Mouse (Mus musculus) myocyte (in vitro differentiated cells): ENCODE data around the gene Cfap73. TPM values are rescaled to one million over a fixed set of nuclear protein-coding genes. Genes with fewer than 3 reads are reported as not detected.

Experiments
- H3K27me3 ChIP-seq: one replicate; pipeline ENCODE4 v1.6.1; 2011; ENCODE audit not compliant: control insufficient read depth, insufficient read depth, insufficient read length
- H3K36me3 ChIP-seq: one replicate; pipeline ENCODE4 v1.6.1; 2011; ENCODE audit not compliant: control insufficient read depth, insufficient read depth
- H3K4me2 ChIP-seq: one replicate; pipeline ENCODE4 v1.6.1; 2011; ENCODE audit warnings: low read depth, control low read depth
- H3K4me3 ChIP-seq: one replicate; pipeline ENCODE4 v1.5.1; 2011; ENCODE audit warnings: mild to moderate bottlenecking, control low read depth, moderate library complexity
- H3K79me2 ChIP-seq: one replicate; pipeline ENCODE4 v1.6.1; 2011; ENCODE audit not compliant: control insufficient read depth, insufficient read depth
- H3ac ChIP-seq: one replicate; pipeline ENCODE4 v1.6.1; 2011; ENCODE audit not compliant: control insufficient read depth, insufficient read length
- CEBPB ChIP-seq: IDR thresholded peaks from 2 replicates; pipeline ENCODE4 v1.6.1; 2011; ENCODE audit warnings: mild to moderate bottlenecking, moderate library complexity; ENCODE audit not compliant: poor library complexity, insufficient read depth, severe bottlenecking
- E2F4 ChIP-seq: IDR thresholded peaks from one replicate; pipeline ENCODE4 v1.6.1; 2011; ENCODE audit warnings: mild to moderate bottlenecking, control low read depth, moderate library complexity; ENCODE audit not compliant: insufficient read depth
- MAX ChIP-seq: IDR thresholded peaks from one replicate; pipeline ENCODE4 v1.6.1; 2011; ENCODE audit warnings: low read depth, mild to moderate bottlenecking, control low read depth
- MYOD1 ChIP-seq, 3 experiments: IDR thresholded peaks; one replicate each; pipeline ENCODE4 v1.6.1; 2011; ENCODE audit warnings: control low read depth in 2 of 3, low read depth in 2 of 3, mild to moderate bottlenecking in 2 of 3, moderate library complexity in 1 of 3; ENCODE audit not compliant: insufficient read length in 2 of 3, control insufficient read depth in 1 of 3
- MYOG ChIP-seq, 3 experiments: IDR thresholded peaks; one replicate each; pipeline ENCODE4 v1.6.1; 2011; ENCODE audit warnings: control low read depth in 2 of 3, low read depth in 2 of 3, mild to moderate bottlenecking in 2 of 3; ENCODE audit not compliant: insufficient read length in 2 of 3, control insufficient read depth in 1 of 3, insufficient read depth in 1 of 3
- POLR2A ChIP-seq: IDR thresholded peaks from one replicate; pipeline ENCODE4 v1.6.1; 2011; ENCODE audit warnings: low read depth, mild to moderate bottlenecking, control low read depth, moderate library complexity; ENCODE audit not compliant: insufficient read length
- POLR2AphosphoS2 ChIP-seq: IDR thresholded peaks from one replicate; pipeline ENCODE4 v1.6.1; 2011; ENCODE audit warnings: low read depth, control low read depth; ENCODE audit not compliant: insufficient read length
- REST ChIP-seq: IDR thresholded peaks from one replicate; pipeline ENCODE4 v1.6.1; 2011; ENCODE audit warnings: mild to moderate bottlenecking, control low read depth, moderate library complexity; ENCODE audit not compliant: insufficient read depth, insufficient read length
- SRF ChIP-seq: IDR thresholded peaks from one replicate; pipeline ENCODE4 v1.6.1; 2011; ENCODE audit warnings: low read depth; ENCODE audit not compliant: control insufficient read depth, insufficient read length
- TCF12 ChIP-seq: IDR thresholded peaks from one replicate; pipeline ENCODE4 v1.6.1; 2011; ENCODE audit warnings: mild to moderate bottlenecking, control low read depth; ENCODE audit not compliant: poor library complexity, insufficient read depth, severe bottlenecking
- TCF3 ChIP-seq: IDR thresholded peaks from one replicate; pipeline ENCODE4 v1.6.1; 2011; ENCODE audit warnings: low read depth, control low read depth; ENCODE audit not compliant: insufficient read length
- USF1 ChIP-seq: IDR thresholded peaks from one replicate; pipeline ENCODE4 v1.6.1; 2011; ENCODE audit warnings: low read depth, mild to moderate bottlenecking, control low read depth, moderate library complexity
- polyA plus RNA-seq: library from polyadenylated mRNA; unstranded; fragments of >200 nt; fragmentation: generic; extraction: Trizol; gene quantifications from one replicate; pipeline ENCODE4 v1.2.1, GENCODE M21; 2012; ENCODE audit warnings: missing spikeins

Cfap73 gene
- polyA plus RNA-seq, 1 experiment = not detected

DNA sequence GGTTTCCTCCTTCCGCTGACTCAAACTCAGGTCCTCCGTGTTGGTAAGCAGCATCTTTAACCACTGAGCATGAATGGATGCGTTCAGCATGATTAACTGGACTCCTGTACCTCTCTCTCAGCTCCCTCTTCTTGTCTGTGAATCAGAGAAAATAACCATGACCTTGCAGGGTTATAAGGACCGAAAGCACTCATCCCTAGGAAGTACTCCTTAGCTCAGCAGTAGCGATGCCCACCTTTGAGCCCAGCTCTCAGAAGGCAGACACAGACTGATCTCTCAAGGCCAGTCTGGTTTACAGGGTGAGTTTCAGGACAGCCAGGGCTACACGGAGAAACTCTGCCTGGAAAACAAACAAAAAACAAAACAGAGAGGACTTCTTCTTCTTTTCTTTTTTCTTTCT is 39.5 kb downstream of the Cfap73 start:
- Histone ChIP-seq H3K4me3 (no peak overlapping the region), H3K79me2 (no peaks in the 10 kb centered on the region), H3ac (no peak overlapping the region), H3K36me3 (no peaks in the 10 kb centered on the region), H3K4me2 (no peak overlapping the region), H3K27me3 (no peaks in the 10 kb centered on the region)
- TF ChIP-seq REST (no peak), MAX (no peak)

DNA sequence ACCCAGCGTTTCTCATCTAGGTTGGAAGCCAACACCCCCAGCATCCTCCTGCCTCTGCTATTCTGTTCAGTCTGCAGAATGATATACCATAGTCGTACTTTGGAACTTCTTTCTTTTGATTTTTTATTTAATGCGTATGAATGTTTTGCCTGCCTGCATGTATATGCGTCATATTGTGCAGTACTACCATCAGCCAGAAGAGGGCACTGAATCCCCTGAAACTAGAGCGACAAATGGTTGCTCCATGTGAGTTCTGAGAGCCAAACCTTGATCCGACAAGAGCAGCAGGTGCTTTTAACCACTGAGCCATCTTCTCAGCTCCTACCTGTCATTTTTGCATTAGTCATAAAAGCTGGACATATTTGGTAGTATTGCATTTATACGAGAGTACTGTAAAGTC is 41.9 kb downstream of the Cfap73 start:
- H3K27me3 ChIP-seq = no peaks in the 10 kb centered on the region
- H3K4me3 ChIP-seq = no peak overlapping the region
- peaks cover 10% of the 10 kb centered on the region for H3K79me2 ChIP-seq
- no peak overlapping the region for H3K4me2 ChIP-seq
- no peaks in the 10 kb centered on the region for H3K36me3 ChIP-seq
- H3ac ChIP-seq = no peak overlapping the region
- TF ChIP-seq TCF12 = no peak
- TF ChIP-seq REST = no peak
- TF ChIP-seq CEBPB = no peak
- no peak for TF ChIP-seq USF1
- TF ChIP-seq TCF3 = no peak
- TF ChIP-seq MYOG (IDR thresholded peaks at IDR 0.05; ENCODE audit: control insufficient read depth in 1 of 3, insufficient read depth in 1 of 3, insufficient read length in 2 of 3, low read depth in 2 of 3) = no peak
- no peak for TF ChIP-seq MYOD1 (IDR thresholded peaks at IDR 0.05; ENCODE audit: control insufficient read depth in 1 of 3, insufficient read length in 2 of 3, low read depth in 2 of 3)
- no peak for TF ChIP-seq POLR2A
- no peak for TF ChIP-seq MAX
- no peak for TF ChIP-seq SRF
- TF ChIP-seq E2F4 = no peak
- no peak for TF ChIP-seq POLR2AphosphoS2

DNA sequence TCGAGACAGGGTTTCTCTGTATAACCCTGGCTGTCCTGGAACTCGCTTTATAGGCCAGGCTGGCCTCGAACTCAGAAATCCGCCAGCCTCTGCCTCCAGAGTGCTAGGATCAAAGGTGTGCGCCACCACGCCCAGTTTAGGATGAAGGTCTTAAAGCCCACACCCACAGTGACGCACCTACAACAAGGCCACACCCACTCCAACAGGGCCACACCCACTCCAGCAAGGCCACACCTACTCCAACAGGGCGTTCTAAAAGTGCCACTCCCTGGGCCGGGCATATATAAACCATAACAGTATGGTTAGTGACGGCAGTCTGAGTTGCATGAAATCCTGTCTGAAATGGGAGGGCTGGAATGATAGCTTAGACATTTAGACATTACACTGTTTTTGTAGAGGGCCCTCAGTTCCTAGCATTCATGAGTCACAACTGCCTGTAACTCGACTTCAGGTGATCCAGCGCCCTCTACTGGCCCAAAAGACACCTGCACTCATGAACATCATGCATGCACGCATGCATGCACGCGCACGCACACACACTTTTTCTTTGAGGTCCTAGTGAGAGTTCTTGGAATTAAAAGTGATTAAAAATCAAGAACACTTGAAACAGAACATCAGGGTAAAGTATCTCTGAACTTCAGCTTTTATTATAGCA is 43.6 kb downstream of the Cfap73 start:
- Histone ChIP-seq H3K4me3 (no peak overlapping the region), H3ac (no peak overlapping the region), H3K36me3 (no peaks in the 10 kb centered on the region), H3K79me2 (peaks cover 21% of the 10 kb centered on the region), H3K27me3 (no peaks in the 10 kb centered on the region), H3K4me2 (no peak overlapping the region)
- TF ChIP-seq CEBPB (no peak), SRF (no peak)

- no peak for TF ChIP-seq CEBPB
- peak in 2 of 3 experiments; percentile 99 to 100 for TF ChIP-seq MYOD1 (IDR thresholded peaks at IDR 0.05; ENCODE audit: control insufficient read depth in 1 of 3, insufficient read length in 2 of 3, low read depth in 2 of 3)
- peak; percentile 52 for TF ChIP-seq TCF12
- no peak for TF ChIP-seq E2F4
- no peak for TF ChIP-seq REST
- no peak for TF ChIP-seq USF1
- TF ChIP-seq POLR2AphosphoS2 = peak; percentile 98
- peak; percentile 6 for TF ChIP-seq SRF
- peak; percentile 90 for TF ChIP-seq TCF3
- TF ChIP-seq MYOG (IDR thresholded peaks at IDR 0.05; ENCODE audit: control insufficient read depth in 1 of 3, insufficient read depth in 1 of 3, insufficient read length in 2 of 3, low read depth in 2 of 3) = peak; percentile 45 to 97 (median 96)
- TF ChIP-seq MAX = no peak
- peak; percentile 99 for TF ChIP-seq POLR2A
- H3K27me3 ChIP-seq = no peaks in the 10 kb centered on the region
- peaks cover 10% of the 10 kb centered on the region for H3K36me3 ChIP-seq
- H3ac ChIP-seq = peak within 1 kb of the TSS; percentile 12
- H3K4me2 ChIP-seq = peak within 1 kb of the TSS; percentile 75
- H3K4me3 ChIP-seq = peak within 1 kb of the TSS; percentile 89
- H3K79me2 ChIP-seq = peaks cover 39% of the 10 kb centered on the region
These were observed 45.4 kb downstream of the Cfap73 start, which contains the start of the genes Tpcn1 and Iqcd for GRCm38 (mm10) chr5:120588569-120589094. Tpcn1 (minus strand) TSS chr5:120588673. Iqcd (plus strand) TSS chr5:120589016.

DNA sequence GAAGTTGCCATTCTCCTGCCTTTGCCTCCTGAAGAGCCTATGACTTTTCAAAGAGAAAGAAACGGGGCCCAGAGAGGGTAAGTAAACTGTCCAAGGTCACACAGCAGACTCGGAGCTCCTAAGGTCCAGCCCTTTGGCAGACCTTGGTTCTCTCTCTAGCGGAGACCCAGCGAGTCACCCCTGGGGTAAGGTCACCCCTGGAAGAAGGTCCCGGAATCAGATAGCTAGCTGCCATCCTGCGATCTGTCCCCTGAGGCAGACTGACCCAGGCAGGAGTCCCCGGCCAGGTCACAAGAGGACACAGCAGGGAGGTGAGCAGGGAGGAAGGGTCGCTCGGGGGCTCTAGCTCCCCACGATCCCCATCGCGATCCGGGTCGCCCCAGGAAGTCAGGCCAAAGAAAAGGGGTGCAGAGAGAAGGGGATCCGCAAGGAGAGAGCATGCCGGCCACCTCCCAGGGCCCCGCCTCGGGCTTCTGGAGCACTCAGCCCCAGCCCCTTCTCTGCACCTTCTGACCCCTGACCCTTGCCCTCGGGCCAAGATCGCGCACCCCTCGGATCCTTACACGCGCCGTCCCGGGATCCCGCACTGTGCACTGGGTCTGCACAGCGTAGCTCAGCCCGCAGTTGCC is 46.0 kb downstream of the Cfap73 start:
- H3K4me2 ChIP-seq = peak overlapping the region; percentile 75
- no peak for TF ChIP-seq TCF12
- no peak for TF ChIP-seq POLR2AphosphoS2
- TF ChIP-seq POLR2A = no peak
- no peak for TF ChIP-seq MAX
- TF ChIP-seq CEBPB = no peak
- TF ChIP-seq REST = no peak
- TF ChIP-seq MYOD1 (IDR thresholded peaks at IDR 0.05; ENCODE audit: control insufficient read depth in 1 of 3, insufficient read length in 2 of 3, low read depth in 2 of 3) = no peak
- TF ChIP-seq E2F4 = no peak
- TF ChIP-seq SRF = no peak
- no peak for TF ChIP-seq MYOG (IDR thresholded peaks at IDR 0.05; ENCODE audit: control insufficient read depth in 1 of 3, insufficient read depth in 1 of 3, insufficient read length in 2 of 3, low read depth in 2 of 3)
- TF ChIP-seq TCF3 = no peak
- TF ChIP-seq USF1 = no peak
- H3K79me2 ChIP-seq = peaks cover 43% of the 10 kb centered on the region
- H3K4me3 ChIP-seq = peak overlapping the region; percentile 89
- peak overlapping the region; percentile 12 for H3ac ChIP-seq
- no peaks in the 10 kb centered on the region for H3K27me3 ChIP-seq
- H3K36me3 ChIP-seq = peaks cover 10% of the 10 kb centered on the region
